Mouse (Mus musculus) left cerebral cortex, adult 8-10 months (tissue): ENCODE results near the gene Zfp458. TPM values are rescaled to one million over a fixed set of nuclear protein-coding genes. Genes with fewer than 3 reads are reported as not detected.
"Not testable (repeated sequence)": the region's sequence is repeated elsewhere in the genome, so short reads cannot be mapped to it uniquely, and the experiment has no call there.

Source experiments
- DNase-seq, 2 experiments: peaks; one replicate each; pipeline ENCODE4 v3.0.0; 2022; ENCODE audit warnings: low spot score in 2 of 2
- total RNA-seq, 4 experiments: library from RNA; stranded (reverse); gene quantifications; 2 replicates each; pipeline ENCODE4 v1.2.4; 2022

Gene Zfp458
- 10 to 100 TPM; 20.2 to 26.6 (median 22.9) TPM for total RNA-seq

GRCm38 (mm10) chr13:67278314-67278713 is at the start of gene Zfp458:
Zfp458 (minus strand) TSS chr13:67278466.
- peak; percentile 2 to 52 for DNase-seq

- DNase-seq, result no peak
Observed at GRCm38 (mm10) chr13:67306718-67307117, 28.5 kb upstream of the Zfp458 start.

- DNase-seq, result peak; percentile 79 to 90
Observed at GRCm38 (mm10) chr13:67305822-67306672, 27.8 kb upstream of the Zfp458 start, which contains the start of gene Zfp457. Zfp457 (minus strand) TSS chr13:67306485.

- DNase-seq, result not testable (repeated sequence)
Observed at GRCm38 (mm10) chr13:67269383-67270065, 8.7 kb downstream of the Zfp458 start.

- DNase-seq, result peak; percentile 54 to 76
Observed at GRCm38 (mm10) chr13:67268568-67269369, 9.5 kb downstream of the Zfp458 start.

GRCm38 (mm10) chr13:67214015-67214607 is 64.2 kb downstream of the Zfp458 start:
- DNase-seq, result no peak

Other genes with a start within 250 kb of the Zfp458 start
- gene Zfp712, start 217.3 kb downstream of the Zfp458 start, total RNA-seq, result 1 to 10 TPM; 4.7 to 5.6 (median 5.0) TPM
- 1 to 10 TPM in 3 of 4 experiments, under 1 TPM in 1; 0.87 to 2.7 (median 2.1) TPM for gene Zfp708, start 180.5 kb downstream of the Zfp458 start, total RNA-seq
- gene Gm28557, start 169.9 kb downstream of the Zfp458 start, total RNA-seq, result 1 to 10 TPM; 2.6 to 4.6 (median 3.1) TPM
- gene Rslcan18, start 162.2 kb downstream of the Zfp458 start, total RNA-seq, result under 1 TPM in 3 of 4 experiments, not detected in 1; 0.33 to 0.58 (median 0.39) TPM
- 10 to 100 TPM in 3 of 4 experiments, 1 to 10 TPM in 1; 9.4 to 12.5 (median 10.9) TPM for gene Zfp759, start 156.8 kb downstream of the Zfp458 start, total RNA-seq
- 10 to 100 TPM in 1 of 4 experiments, 1 to 10 TPM in 3; 4.1 to 10.3 (median 6.1) TPM for gene Rsl1, start 105.3 kb downstream of the Zfp458 start, total RNA-seq
- 1 to 10 TPM; 2.6 to 4.2 (median 3.2) TPM for gene Zfp455, start 84.0 kb downstream of the Zfp458 start, total RNA-seq
- gene Zfp457, start 28.0 kb upstream of the Zfp458 start, total RNA-seq, result 1 to 10 TPM; 4.5 to 7.8 (median 6.2) TPM
- gene Zfp595, start 54.1 kb upstream of the Zfp458 start, total RNA-seq, result 1 to 10 TPM; 3.5 to 4.4 (median 3.9) TPM
- gene Gm28044, start 82.1 kb upstream of the Zfp458 start, total RNA-seq, result 1 to 10 TPM in 3 of 4 experiments, not detected in 1; 1.6 to 2.3 (median 1.8) TPM
- gene Zfp953, start 82.1 kb upstream of the Zfp458 start, total RNA-seq, result 1 to 10 TPM in 3 of 4 experiments, under 1 TPM in 1; 0.98 to 1.5 (median 1.2) TPM
- under 1 TPM in 1 of 4 experiments, not detected in 3; 0.70 TPM for gene Gm28041, start 97.3 kb upstream of the Zfp458 start, total RNA-seq
- 1 to 10 TPM in 2 of 4 experiments, under 1 TPM in 2; 0.77 to 1.2 (median 0.92) TPM for gene Zfp456, start 97.3 kb upstream of the Zfp458 start, total RNA-seq
- gene Zfp429, start 121.4 kb upstream of the Zfp458 start, total RNA-seq, result 1 to 10 TPM; 1.8 to 4.4 (median 3.7) TPM
- gene Zfp459, start 143.0 kb upstream of the Zfp458 start, total RNA-seq, result 1 to 10 TPM; 2.5 to 8.2 (median 4.0) TPM
- gene Zfp874a, start 173.2 kb upstream of the Zfp458 start, total RNA-seq, result 10 to 100 TPM; 11.8 to 15.0 (median 14.3) TPM
- gene Zfp874b, start 205.8 kb upstream of the Zfp458 start, total RNA-seq, result 10 to 100 TPM; 15.7 to 20.1 (median 17.9) TPM
- gene Zfp58, start 222.1 kb upstream of the Zfp458 start, total RNA-seq, result 10 to 100 TPM in 1 of 4 experiments, 1 to 10 TPM in 3; 6.6 to 11.3 (median 8.4) TPM
- 1 to 10 TPM in 1 of 4 experiments, under 1 TPM in 1, not detected in 2; 0.83 to 1.3 TPM for gene Gm26965, start 247.7 kb upstream of the Zfp458 start, total RNA-seq
- gene Zfp87, start 247.7 kb upstream of the Zfp458 start, total RNA-seq, result 10 to 100 TPM; 21.2 to 24.7 (median 21.6) TPM